ENCODE assay signal across 8 mouse cellular contexts in genomic region chr3:144203259-144203987, GRCm38 (mm10). TPM values are rescaled to one million over a fixed set of nuclear protein-coding genes. Genes with fewer than 3 reads are reported as not detected.
DNase-seq lines count a peak whose midpoint lies in the region; ATAC-seq and TF ChIP-seq lines count a peak whose summit lies in the region.

No protein-coding gene starts in this region.

- DNase-seq in ovary, postnatal 36 days (ENCODE audit: low spot score) = peak; percentile 20
- DNase-seq in ovary, postnatal 14 days (ENCODE audit: low spot score) = no peak
- DNase-seq in embryo, embryonic 10.5 days (ENCODE audit: low spot score) = peak; percentile 79
- DNase-seq in heart, postnatal 4 days = peak; percentile 25
- peak; percentile 33 for DNase-seq in liver, adult 2 months (ENCODE audit: extremely low read depth, low read depth, low spot score)
- no peak for DNase-seq in right cerebral cortex, postnatal 4 days
- DNase-seq in urinary bladder, postnatal 10 days (ENCODE audit: low spot score) = no peak

- H3K27me3 ChIP-seq in liver, adult 2 months (ENCODE audit: control insufficient read depth, insufficient read depth, low read length) = no peaks in the 10 kb centered on the region
- no peaks in the 10 kb centered on the region for H3K27me3 ChIP-seq in neural tube, embryonic 14.5 days (ENCODE audit: control insufficient read depth, insufficient read depth, low read length)

- peak overlapping the region; percentile 58 for H3K9ac ChIP-seq in liver, adult 2 months (ENCODE audit: low read depth, low read length)
- peak overlapping the region; percentile 78 for H3K9ac ChIP-seq in neural tube, embryonic 14.5 days (replicated peaks; ENCODE audit: low read depth, low read length)

- no peak for TF ChIP-seq POLR2A in liver, adult 2 months (IDR thresholded peaks at IDR 0.05; ENCODE audit: extremely low read depth, insufficient read depth, low read length)

- no peaks in the 10 kb centered on the region for H3K9me3 ChIP-seq in neural tube, embryonic 14.5 days (ENCODE audit: control insufficient read depth, low read length)

- H3K79me2 ChIP-seq in liver, adult 2 months (ENCODE audit: control insufficient read depth, insufficient read depth, low read length) = peaks cover 3% of the 10 kb centered on the region; the same call in 1 of the 2 replicates

- H3K4me1 ChIP-seq in liver, adult 2 months (ENCODE audit: control insufficient read depth, insufficient read depth, low read length) = peaks cover 13% of the 10 kb centered on the region
- H3K4me1 ChIP-seq in neural tube, embryonic 14.5 days (ENCODE audit: control insufficient read depth, insufficient read depth, low read length) = peaks cover 23% of the 10 kb centered on the region; the same call in 1 of the 2 replicates

- 4% methylated on average over 15 of the region's 15 CpGs for WGBS in liver, adult 2 months
- under 1% methylated on average over 15 of the region's 15 CpGs for WGBS in neural tube, embryonic 14.5 days

- no peak for ATAC-seq in neural tube, embryonic 14.5 days (ENCODE audit: low read depth)

- peak overlapping the region; percentile 79 for H3K4me3 ChIP-seq in liver, adult 2 months (ENCODE audit: insufficient read depth, low read depth, low read length)
- peak overlapping the region; percentile 67 for H3K4me3 ChIP-seq in neural tube, embryonic 14.5 days (ENCODE audit: low read depth, low read length)

- peak overlapping the region; percentile 61; the same call in 1 of the 2 replicates for H3K27ac ChIP-seq in liver, adult 2 months (replicated peaks; ENCODE audit: insufficient read depth, low read depth, low read length)
- H3K27ac ChIP-seq in neural tube, embryonic 14.5 days (ENCODE audit: low read depth, low read length) = peak overlapping the region; percentile 23

- TF ChIP-seq CTCF in liver, adult 2 months (IDR thresholded peaks at IDR 0.05; ENCODE audit: low read depth, low read length) = no peak

- peak overlapping the region; percentile 90 for H3K4me2 ChIP-seq in neural tube, embryonic 14.5 days (ENCODE audit: low read depth, low read length)

- H3K36me3 ChIP-seq in liver, adult 2 months (ENCODE audit: control insufficient read depth, insufficient read depth, low read length) = 0 out of 2 replicates have a peak, but pooled peaks cover 2% of the 10 kb centered on the region
- no peaks in the 10 kb centered on the region for H3K36me3 ChIP-seq in neural tube, embryonic 14.5 days (ENCODE audit: control insufficient read depth, insufficient read depth, low read length)

RNA-seq across cellular contexts. Expression of gene Lmo4, which starts 1.6 kb away (rescaled TPM):
- total RNA-seq in heart, postnatal 4 days (2021) = 10 to 100 TPM; 46.8 to 51.0 TPM
- 4.4 and 6.6 TPM in 2 replicates for total RNA-seq in liver, adult 2 months (2014; rRNA removed)
- 13.3 and 17.3 TPM in 2 replicates for polyA plus RNA-seq in liver, adult 2 months (2012; rRNA removed)
- polyA plus RNA-seq in neural tube, embryonic 14.5 days (2014; fragmentation: Nextera tagmentation; extraction: Ambion mirVana) = 86.8 and 97.2 TPM in 2 replicates

Comparison
In these comparisons a context has a peak if more than half of its experiments do, and no peak if none do; other contexts are left out.
1. DNase-seq: peak in ovary, postnatal 36 days (single experiment), embryo, embryonic 10.5 days (single experiment), heart, postnatal 4 days (single experiment) and liver, adult 2 months (single experiment); none in ovary, postnatal 14 days (single experiment), right cerebral cortex, postnatal 4 days (single experiment) and urinary bladder, postnatal 10 days (single experiment).